Mouse (Mus musculus): ENCODE data around the gene Hist1h4a.

DNA sequence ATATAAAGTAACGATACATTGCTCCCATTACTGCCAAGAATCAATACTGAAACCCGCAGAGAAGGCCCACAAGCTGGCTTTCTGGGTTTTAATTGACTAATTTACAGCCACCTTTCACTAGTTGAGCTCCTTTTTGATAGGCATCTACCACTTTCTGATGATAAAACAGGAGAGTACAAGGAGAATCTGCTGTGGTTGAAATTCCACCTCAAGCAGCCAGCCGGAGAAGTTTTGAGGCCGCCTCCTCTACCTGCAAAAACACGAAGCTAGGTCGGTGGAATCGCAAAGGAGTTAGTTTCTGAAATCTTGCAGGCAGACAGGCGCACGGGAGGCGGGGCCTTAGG, 2.2 kb upstream of the Hist1h4a start:
- TF ChIP-seq POLR2A (IDR thresholded peaks at IDR 0.05; ENCODE audit: control insufficient read depth in 1 of 2, insufficient read depth in 1 of 2, low read depth in 1 of 2, low read length in 2 of 2, poor library complexity in 1 of 2) (no peak), CTCF (IDR thresholded peaks at IDR 0.05 in 2 of 3, conservative IDR thresholded peaks at IDR 0.05 in 1 of 3; ENCODE audit: control insufficient read depth in 1 of 3, insufficient read depth in 1 of 3, low read depth in 2 of 3, low read length in 3 of 3, poor library complexity in 1 of 3, severe bottlenecking in 1 of 3) (no peak)

Data from MEL (cell line).